8 mouse cellular contexts compared by ENCODE assay signal in the genomic region with DNA sequence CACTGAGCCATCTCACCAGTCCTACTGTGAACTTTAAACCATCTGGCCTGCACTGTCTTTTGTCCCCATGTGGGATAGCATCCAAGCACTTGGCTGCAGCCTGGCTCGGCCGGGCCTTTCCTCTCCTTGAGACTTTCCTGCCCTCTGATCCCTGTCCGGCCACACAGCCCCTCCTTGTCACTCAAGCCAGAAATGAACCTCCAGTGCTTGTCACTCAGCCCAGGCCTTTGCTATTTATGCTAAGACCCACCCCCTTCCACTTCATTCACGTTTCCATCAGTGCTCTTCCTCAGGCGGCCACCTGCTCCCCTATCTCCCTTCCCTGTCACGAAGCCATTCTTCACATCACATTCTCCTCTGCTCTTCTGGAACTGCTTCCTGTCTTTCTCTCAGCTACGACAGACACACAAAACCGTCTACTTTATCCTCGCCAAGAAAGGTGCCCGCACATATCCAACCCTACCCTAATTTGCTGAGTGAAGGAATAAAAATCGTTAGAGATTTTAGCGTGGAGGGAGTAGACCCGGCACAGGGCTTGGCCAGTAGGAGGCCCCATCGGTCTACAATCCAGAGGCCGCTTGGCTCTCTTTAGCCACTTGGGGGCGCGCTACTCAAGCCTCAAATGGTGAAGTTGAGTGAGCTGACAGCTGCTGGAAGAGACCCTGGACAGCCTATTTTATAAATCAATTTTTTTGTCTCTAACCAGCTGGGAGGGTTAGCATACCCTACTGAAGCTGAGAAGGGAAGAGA. TPM values are rescaled to one million over a fixed set of nuclear protein-coding genes. Genes with fewer than 3 reads are reported as not detected.
DNase-seq lines count a peak whose midpoint lies in the region; ATAC-seq and TF ChIP-seq lines count a peak whose summit lies in the region.

No protein-coding gene starts in this region.

- no peak for TF ChIP-seq POLR2A in cerebellum, adult 2 months (IDR thresholded peaks at IDR 0.05; ENCODE audit: borderline replicate concordance, insufficient read depth, low read length)
- TF ChIP-seq POLR2A in small intestine, adult 2 months (IDR thresholded peaks at IDR 0.05; ENCODE audit: low read depth, low read length): no peak

- H3K4me1 ChIP-seq in kidney, embryonic 16.5 days (ENCODE audit: insufficient read depth, low read length): peaks cover 5% of the 10 kb centered on the region
- peaks cover 7% of the 10 kb centered on the region for H3K4me1 ChIP-seq in cerebellum, adult 2 months (ENCODE audit: control insufficient read depth, insufficient read depth, low read length)
- peaks cover 18% of the 10 kb centered on the region for H3K4me1 ChIP-seq in hindbrain, embryonic 13.5 days (replicated peaks)
- peaks cover 14% of the 10 kb centered on the region; the same call in 1 of the 2 replicates for H3K4me1 ChIP-seq in midbrain, embryonic 13.5 days (replicated peaks)
- H3K4me1 ChIP-seq in small intestine, adult 2 months (ENCODE audit: control insufficient read depth, insufficient read depth, insufficient read length, low read length): no peaks in the 10 kb centered on the region

- H3K27me3 ChIP-seq in kidney, embryonic 16.5 days (ENCODE audit: insufficient read depth, low read length): no peaks in the 10 kb centered on the region
- no peaks in the 10 kb centered on the region for H3K27me3 ChIP-seq in cerebellum, adult 2 months (ENCODE audit: control insufficient read depth, insufficient read depth, low read length)
- no peaks in the 10 kb centered on the region for H3K27me3 ChIP-seq in hindbrain, embryonic 13.5 days
- no peaks in the 10 kb centered on the region for H3K27me3 ChIP-seq in midbrain, embryonic 13.5 days
- H3K27me3 ChIP-seq in small intestine, adult 2 months (ENCODE audit: control insufficient read depth, insufficient read depth, low read length): no peaks in the 10 kb centered on the region

- no peak overlapping the region for H3K4me3 ChIP-seq in kidney, embryonic 16.5 days (ENCODE audit: low read length)
- H3K4me3 ChIP-seq in cerebellum, adult 2 months (replicated peaks; ENCODE audit: insufficient read depth, low read depth, low read length): no peak overlapping the region
- no peak overlapping the region for H3K4me3 ChIP-seq in hindbrain, embryonic 13.5 days
- no peak overlapping the region for H3K4me3 ChIP-seq in midbrain, embryonic 13.5 days (replicated peaks)
- H3K4me3 ChIP-seq in small intestine, adult 2 months (ENCODE audit: low read depth, low read length): no peak overlapping the region

- H3K27ac ChIP-seq in kidney, embryonic 16.5 days (ENCODE audit: low read length): no peak overlapping the region
- H3K27ac ChIP-seq in cerebellum, adult 2 months (ENCODE audit: insufficient read depth, low read length): no peak overlapping the region
- peak overlapping the region; percentile 66 for H3K27ac ChIP-seq in hindbrain, embryonic 13.5 days
- peak overlapping the region; percentile 67 for H3K27ac ChIP-seq in midbrain, embryonic 13.5 days
- no peak overlapping the region for H3K27ac ChIP-seq in small intestine, adult 2 months (ENCODE audit: insufficient read depth, low read depth, low read length)

- H3K9me3 ChIP-seq in kidney, embryonic 16.5 days (ENCODE audit: low read length): no peaks in the 10 kb centered on the region
- no peaks in the 10 kb centered on the region for H3K9me3 ChIP-seq in hindbrain, embryonic 13.5 days
- no peaks in the 10 kb centered on the region for H3K9me3 ChIP-seq in midbrain, embryonic 13.5 days

- peak; percentile 89 for TF ChIP-seq CTCF in cerebellum, adult 2 months (IDR thresholded peaks at IDR 0.05; ENCODE audit: borderline replicate concordance, insufficient read depth, low read depth, low read length)
- TF ChIP-seq CTCF in small intestine, adult 2 months (IDR thresholded peaks at IDR 0.05; ENCODE audit: extremely low read depth, insufficient read length, insufficient replicate concordance, low read depth, low read length): peak; percentile 99

- no peak overlapping the region for H3K4me2 ChIP-seq in kidney, embryonic 16.5 days (replicated peaks; ENCODE audit: low read depth, low read length)
- 0 out of 2 replicates have a peak overlapping the region, but pooled peaks have one; percentile 10 for H3K4me2 ChIP-seq in hindbrain, embryonic 13.5 days
- no peak overlapping the region for H3K4me2 ChIP-seq in midbrain, embryonic 13.5 days (replicated peaks)

- no peaks in the 10 kb centered on the region for H3K36me3 ChIP-seq in kidney, embryonic 16.5 days (ENCODE audit: insufficient read depth, low read length)
- H3K36me3 ChIP-seq in hindbrain, embryonic 13.5 days: peaks cover 9% of the 10 kb centered on the region
- no peaks in the 10 kb centered on the region; the same call in 1 of the 2 replicates for H3K36me3 ChIP-seq in midbrain, embryonic 13.5 days
- H3K36me3 ChIP-seq in small intestine, adult 2 months (ENCODE audit: control insufficient read depth, insufficient read depth, low read length): no peaks in the 10 kb centered on the region

- intact Hi-C loops in left cerebral cortex, postnatal 10 days (cut with DNase I): loop anchor here (5.0 kb wide), 1 partner anchor 82 kb away; no protein-coding TSS in a partner anchor

- 20% methylated on average over 17 of the region's 17 CpGs for WGBS in kidney, embryonic 16.5 days
- 6% methylated on average over 17 of the region's 17 CpGs for WGBS in cerebellum, adult 2 months
- WGBS in hindbrain, embryonic 13.5 days: 16% methylated on average over 17 of the region's 17 CpGs
- WGBS in midbrain, embryonic 13.5 days: 16% methylated on average over 17 of the region's 17 CpGs
- 18% methylated on average over 17 of the region's 17 CpGs for WGBS in small intestine, adult 2 months

- DNase-seq in kidney, adult 18-20 months: peak; percentile 73
- peak; percentile 75 to 87 for DNase-seq in cerebellum, adult 2 months
- DNase-seq in forelimb bud, embryonic 11.5 days (ENCODE audit: low read depth, low spot score): peak; percentile 64
- DNase-seq in left cerebral cortex, postnatal 10 days (ENCODE audit: extremely low spot score in 1 of 2, low spot score in 2 of 2): peak; percentile 73 to 79

- H3K9ac ChIP-seq in kidney, embryonic 16.5 days (replicated peaks; ENCODE audit: low read length): no peak overlapping the region
- H3K9ac ChIP-seq in hindbrain, embryonic 13.5 days: no peak overlapping the region
- 0 out of 2 replicates have a peak overlapping the region, but pooled peaks have one; percentile 7 for H3K9ac ChIP-seq in midbrain, embryonic 13.5 days (replicated peaks)

- no peak for ATAC-seq in kidney, embryonic 16.5 days (ENCODE audit: low FRiP score, low TSS enrichment)
- ATAC-seq in hindbrain, embryonic 13.5 days (ENCODE audit: low FRiP score): peak; percentile 61
- ATAC-seq in midbrain, embryonic 13.5 days: peak; percentile 59

RNA-seq across cellular contexts. Expression of a gene that starts 33.2 kb away (rescaled TPM):
- 37.7 and 44.1 TPM in 2 replicates for polyA plus RNA-seq in kidney, embryonic 16.5 days (2015; fragmentation: Nextera tagmentation; extraction: Ambion mirVana)
- polyA plus RNA-seq in cerebellum, adult 2 months (2012; rRNA removed): 44.3 and 45.7 TPM in 2 replicates
- polyA plus RNA-seq in hindbrain, embryonic 13.5 days (2015; fragmentation: Nextera tagmentation; extraction: Ambion mirVana): 33.8 and 34.0 TPM in 2 replicates
- 10 to 100 TPM; 26.0 to 27.1 TPM for total RNA-seq in left cerebral cortex, postnatal 10 days (2021)
- polyA plus RNA-seq in midbrain, embryonic 13.5 days (2015; fragmentation: Nextera tagmentation; extraction: Ambion mirVana): 36.1 and 36.4 TPM in 2 replicates
- 17.4 and 37.9 TPM in 2 replicates for polyA plus RNA-seq in small intestine, adult 2 months (2012; rRNA removed)

RNA-seq across cellular contexts. Expression of a gene that starts 33.4 kb away (rescaled TPM):
- 5.1 and 6.3 TPM in 2 replicates for polyA plus RNA-seq in kidney, embryonic 16.5 days (2015; fragmentation: Nextera tagmentation; extraction: Ambion mirVana)
- 74.6 and 77.4 TPM in 2 replicates for polyA plus RNA-seq in cerebellum, adult 2 months (2012; rRNA removed)
- 16.1 and 18.0 TPM in 2 replicates for polyA plus RNA-seq in hindbrain, embryonic 13.5 days (2015; fragmentation: Nextera tagmentation; extraction: Ambion mirVana)
- 100 to 1,000 TPM; 226 to 237 TPM for total RNA-seq in left cerebral cortex, postnatal 10 days (2021)
- 14.0 and 19.4 TPM in 2 replicates for polyA plus RNA-seq in midbrain, embryonic 13.5 days (2015; fragmentation: Nextera tagmentation; extraction: Ambion mirVana)
- polyA plus RNA-seq in small intestine, adult 2 months (2012; rRNA removed): 11.2 and 17.7 TPM in 2 replicates

Comparison
In these comparisons a context has a peak if more than half of its experiments do, and no peak if none do; other contexts are left out.
1. H3K27ac ChIP-seq: peak in hindbrain, embryonic 13.5 days (single experiment) and midbrain, embryonic 13.5 days (single experiment); none in kidney, embryonic 16.5 days (single experiment), cerebellum, adult 2 months (single experiment) and small intestine, adult 2 months (single experiment).
2. Peak in every context shown above with its lines, with median percentiles within 50 percentile points of each other: DNase-seq.